In genomic region chr5:150196881-150197311, GRCm38 (mm10) we compare ENCODE assay signal across 8 mouse cellular contexts.
DNase-seq lines count a peak whose midpoint lies in the region; ATAC-seq and TF ChIP-seq lines count a peak whose summit lies in the region.

No protein-coding gene starts in this region.

- no peak overlapping the region for H3K9ac ChIP-seq in forebrain, embryonic 14.5 days (ENCODE audit: low read length)

- no peaks in the 10 kb centered on the region for H3K9me3 ChIP-seq in forebrain, embryonic 14.5 days (replicated peaks; ENCODE audit: control insufficient read depth, low read length)
- no peaks in the 10 kb centered on the region for H3K9me3 ChIP-seq in midbrain, embryonic 10.5 days (replicated peaks)

- no peaks in the 10 kb centered on the region for H3K36me3 ChIP-seq in forebrain, embryonic 14.5 days (ENCODE audit: control insufficient read depth, insufficient read depth, low read length)
- H3K36me3 ChIP-seq in midbrain, embryonic 10.5 days: no peaks in the 10 kb centered on the region

- peaks cover 6% of the 10 kb centered on the region; the same call in 1 of the 2 replicates for H3K4me1 ChIP-seq in forebrain, embryonic 14.5 days (ENCODE audit: control insufficient read depth, insufficient read depth, low read length)
- peaks cover 12% of the 10 kb centered on the region for H3K4me1 ChIP-seq in midbrain, embryonic 10.5 days

- intact Hi-C loops in gastrocnemius, postnatal 14 days (cut with DNase I; ENCODE audit: low total_unique reads): no loop called here

- DNase-seq in brain, embryonic 14.5 days (ENCODE audit: low read depth): peak; percentile 45
- peak; percentile 6 for DNase-seq in forebrain, embryonic 14.5 days (ENCODE audit: low spot score)
- DNase-seq in kidney, adult 9 months: peak; percentile 17
- DNase-seq in midbrain, embryonic 10.5 days (ENCODE audit: low spot score): no peak
- no peak for DNase-seq in cerebellum, postnatal 25 days
- no peak for DNase-seq in layer of hippocampus, adult 18-20 months (ENCODE audit: low spot score in 2 of 2)
- no peak for DNase-seq in gastrocnemius, postnatal 14 days
- no peak for DNase-seq in frontal cortex, adult 2 months (ENCODE audit: extremely low spot score in 1 of 2, low spot score in 1 of 2)

- peak overlapping the region; percentile 66 for H3K4me2 ChIP-seq in forebrain, embryonic 14.5 days (ENCODE audit: low read length)

- WGBS in forebrain, embryonic 14.5 days: 46% methylated on average over 6 of the region's 6 CpGs
- WGBS in midbrain, embryonic 10.5 days: 36% methylated on average over 6 of the region's 6 CpGs

- no peak overlapping the region for H3K27ac ChIP-seq in forebrain, embryonic 14.5 days (ENCODE audit: low read depth, low read length)
- no peak overlapping the region for H3K27ac ChIP-seq in midbrain, embryonic 10.5 days (replicated peaks)

- no peak for ATAC-seq in forebrain, embryonic 14.5 days

- H3K27me3 ChIP-seq in forebrain, embryonic 14.5 days (replicated peaks; ENCODE audit: control insufficient read depth, insufficient read depth, low read length): no peaks in the 10 kb centered on the region
- H3K27me3 ChIP-seq in midbrain, embryonic 10.5 days (ENCODE audit: low read depth, poor library complexity, severe bottlenecking): peaks cover 10% of the 10 kb centered on the region; the same call in 1 of the 2 replicates

- no peak for TF ChIP-seq POLR2A in brain, embryonic 14.5 days (IDR thresholded peaks at IDR 0.05; ENCODE audit: borderline replicate concordance, extremely low read depth, insufficient read depth, insufficient read length, poor library complexity, severe bottlenecking)

- no peak overlapping the region for H3K4me3 ChIP-seq in forebrain, embryonic 14.5 days (ENCODE audit: low read depth, low read length)
- H3K4me3 ChIP-seq in midbrain, embryonic 10.5 days: peak overlapping the region; percentile 52; the same call in 1 of the 2 replicates

- no peak for TF ChIP-seq CTCF in brain, embryonic 14.5 days (IDR thresholded peaks at IDR 0.05; ENCODE audit: borderline replicate concordance, extremely low read depth, insufficient read depth, insufficient read length)

Comparison
In these comparisons a context has a peak if more than half of its experiments do, and no peak if none do; other contexts are left out.
1. DNase-seq: peak in brain, embryonic 14.5 days (single experiment), forebrain, embryonic 14.5 days (single experiment) and kidney, adult 9 months (single experiment); none in midbrain, embryonic 10.5 days (single experiment), cerebellum, postnatal 25 days (0 of 2), layer of hippocampus, adult 18-20 months (0 of 2), gastrocnemius, postnatal 14 days (single experiment) and frontal cortex, adult 2 months (0 of 2).